Mouse (Mus musculus) layer of hippocampus, adult 8-10 months (tissue): ENCODE data around the gene 4930562C15Rik. TPM values are rescaled to one million over a fixed set of nuclear protein-coding genes. Genes with fewer than 3 reads are reported as not detected.

Source experiments
- DNase-seq, 2 experiments: peaks; one replicate each; pipeline ENCODE4 v3.0.0; 2022; ENCODE audit warnings: low spot score in 2 of 2
- total RNA-seq, 4 experiments: library from RNA; stranded (reverse); gene quantifications; 2 replicates each; pipeline ENCODE4 v1.2.4; 2022

The 4930562C15Rik gene
- total RNA-seq, 4 experiments from 2014 or later: not detected

- DNase-seq: peak; percentile 82 to 90
These were observed 78.8 kb downstream of the 4930562C15Rik start for GRCm38 (mm10) chr16:4913783-4914735.

- no peak for DNase-seq
These were observed 80.7 kb downstream of the 4930562C15Rik start for GRCm38 (mm10) chr16:4915931-4916330.

GRCm38 (mm10) chr16:4916608-4917007, 81.4 kb downstream of the 4930562C15Rik start:
- DNase-seq: no peak

Other genes starting within 250 kb of the 4930562C15Rik start
- gene Glis2, start 240.7 kb upstream of the 4930562C15Rik start, total RNA-seq: 10 to 100 TPM; 10.9 to 18.4 (median 11.9) TPM
- 100 to 1,000 TPM in 1 of 4 experiments, 10 to 100 TPM in 3; 81.5 to 100 (median 89.5) TPM for gene Pam16, start 210.4 kb upstream of the 4930562C15Rik start, total RNA-seq
- 10 to 100 TPM in 1 of 4 experiments, 1 to 10 TPM in 3; 4.8 to 10.2 (median 6.7) TPM for gene Vasn, start 195.5 kb upstream of the 4930562C15Rik start, total RNA-seq
- 10 to 100 TPM; 59.6 to 68.7 (median 64.4) TPM for gene Dnaja3, start 195.4 kb upstream of the 4930562C15Rik start, total RNA-seq
- gene Coro7, start 155.6 kb upstream of the 4930562C15Rik start, total RNA-seq: 100 to 1,000 TPM in 1 of 4 experiments, 10 to 100 TPM in 3; 81.9 to 101 (median 90.3) TPM
- 10 to 100 TPM; 14.3 to 19.6 (median 16.7) TPM for gene Nmral1, start 116.1 kb upstream of the 4930562C15Rik start, total RNA-seq
- gene Hmox2, start 109.1 kb upstream of the 4930562C15Rik start, total RNA-seq: 100 to 1,000 TPM in 1 of 4 experiments, 10 to 100 TPM in 3; 94.3 to 102 (median 99.2) TPM
- 100 to 1,000 TPM; 214 to 244 (median 233) TPM for gene Cdip1, start 45.1 kb upstream of the 4930562C15Rik start, total RNA-seq
- gene Ubald1, start 44.9 kb downstream of the 4930562C15Rik start, total RNA-seq: 10 to 100 TPM; 76.3 to 89.8 (median 82.7) TPM
- gene Mgrn1, start 50.8 kb downstream of the 4930562C15Rik start, total RNA-seq: 100 to 1,000 TPM; 204 to 222 (median 214) TPM
- gene Nudt16l1, start 103.3 kb downstream of the 4930562C15Rik start, total RNA-seq: 10 to 100 TPM; 75.3 to 81.3 (median 78.2) TPM
- gene Anks3, start 128.8 kb downstream of the 4930562C15Rik start, total RNA-seq: 10 to 100 TPM; 67.3 to 90.8 (median 81.5) TPM
- gene Sept12, start 162.4 kb downstream of the 4930562C15Rik start, total RNA-seq: not detected
- not detected for gene Smim22, start 171.9 kb downstream of the 4930562C15Rik start, total RNA-seq
- gene Rogdi, start 178.1 kb downstream of the 4930562C15Rik start, total RNA-seq: 100 to 1,000 TPM; 282 to 333 (median 307) TPM
- 100 to 1,000 TPM; 134 to 153 (median 147) TPM for gene Glyr1, start 214.4 kb downstream of the 4930562C15Rik start, total RNA-seq
- gene Ubn1, start 214.6 kb downstream of the 4930562C15Rik start, total RNA-seq: 10 to 100 TPM; 41.1 to 47.2 (median 44.8) TPM